Mouse (Mus musculus) cerebellum, adult 2 months (tissue): ENCODE measurements around the gene Rbfox1. TPM values are rescaled to one million over a fixed set of nuclear protein-coding genes. Genes with fewer than 3 reads are reported as not detected.

ENCODE experiments used
- DNase-seq, 2 experiments: peaks; one replicate each; pipeline ENCODE4 v3.0.0; 2021
- H3K27ac ChIP-seq: fragments of 200-500 bp; 2 replicates; pipeline ENCODE4 v1.5.1; 2012; ENCODE audit warnings: low read length, control low read depth, inconsistent platforms; ENCODE audit not compliant: insufficient read depth
- H3K27me3 ChIP-seq: fragments of 200-500 bp; 2 replicates; pipeline ENCODE4 v1.6.1; 2012; ENCODE audit warnings: inconsistent platforms, mild to moderate bottlenecking, low read length, moderate library complexity; ENCODE audit not compliant: control insufficient read depth, insufficient read depth
- H3K4me1 ChIP-seq: fragments of 200-500 bp; 2 replicates; pipeline ENCODE4 v1.6.1; 2011; ENCODE audit warnings: low read length; ENCODE audit not compliant: control insufficient read depth, insufficient read depth
- H3K4me3 ChIP-seq: fragments of 200-500 bp; replicated peaks from 2 replicates; pipeline ENCODE3; 2011; ENCODE audit warnings: mild to moderate bottlenecking, low read depth, low read length, control low read depth; ENCODE audit not compliant: insufficient read depth
- CTCF ChIP-seq: fragments of 200-500 bp; IDR thresholded peaks from 2 replicates; pipeline ENCODE4 v1.5.1; 2011; ENCODE audit warnings: low read depth, mild to moderate bottlenecking, control low read depth, low read length, moderate library complexity, borderline replicate concordance; ENCODE audit not compliant: insufficient read depth
- POLR2A ChIP-seq: fragments of 200-500 bp; IDR thresholded peaks from 2 replicates; pipeline ENCODE4 v1.6.1; 2011; ENCODE audit warnings: low read length, control low read depth, borderline replicate concordance; ENCODE audit not compliant: insufficient read depth
- WGBS: fragments of 180-500 bp; shearing (Covaris S2); methylation state at CpG from one replicate; pipeline ENCODE4 v1.1.7; 2018; 5-methylcytosine and 5-hydroxymethylcytosine counted together
- polyA plus RNA-seq: library from polyadenylated mRNA; depleted of rRNA; stranded (reverse); fragments of >200 nt; gene quantifications from 2 replicates; pipeline ENCODE4 v1.2.3, GENCODE M21; 2012

Gene Rbfox1
- polyA plus RNA-seq, 1 experiment = 132 TPM

- WGBS = 8% methylated on average over 12 of the region's 12 CpGs
- 0 out of 2 replicates have a peak, but pooled peaks cover 3% of the 10 kb centered on the region for H3K4me1 ChIP-seq
- DNase-seq = peak; percentile 29 to 30
- H3K27me3 ChIP-seq = no peaks in the 10 kb centered on the region
- TF ChIP-seq POLR2A = no peak
- TF ChIP-seq CTCF = no peak
- no peak overlapping the region for H3K27ac ChIP-seq
- H3K4me3 ChIP-seq = no peak overlapping the region
These were observed 1534.6 kb downstream of the Rbfox1 start for GRCm38 (mm10) chr16:7419655-7420281.

- no peak for TF ChIP-seq POLR2A
- no peak for TF ChIP-seq CTCF
- Histone ChIP-seq H3K4me1 (no peaks in the 10 kb centered on the region), H3K27me3 (no peaks in the 10 kb centered on the region), H3K4me3 (no peak overlapping the region), H3K27ac (no peak overlapping the region)
- no peak for DNase-seq
- WGBS = 89% methylated on average over 3 of the region's 3 CpGs
These were observed 1540.4 kb downstream of the Rbfox1 start for GRCm38 (mm10) chr16:7425386-7426089.

GRCm38 (mm10) chr16:7433296-7433695 lies 1548.1 kb downstream of the Rbfox1 start:
- WGBS = 91% methylated on average over 6 of the region's 6 CpGs
- TF ChIP-seq POLR2A (no peak), CTCF (no peak)
- Histone ChIP-seq H3K4me1 (no peaks in the 10 kb centered on the region), H3K27me3 (no peaks in the 10 kb centered on the region), H3K4me3 (no peak overlapping the region), H3K27ac (no peak overlapping the region)
- DNase-seq = no peak

GRCm38 (mm10) chr16:7446791-7447290 lies 1561.7 kb downstream of the Rbfox1 start:
- no peaks in the 10 kb centered on the region; the same call in 1 of the 2 replicates for H3K4me1 ChIP-seq
- H3K27ac ChIP-seq = no peak overlapping the region
- no peak for TF ChIP-seq POLR2A
- TF ChIP-seq CTCF = no peak
- WGBS = 84% methylated on average over 1 of the region's 1 CpGs
- no peak for DNase-seq
- H3K27me3 ChIP-seq = no peaks in the 10 kb centered on the region
- H3K4me3 ChIP-seq = no peak overlapping the region

GRCm38 (mm10) chr16:7447718-7448649 lies 1562.8 kb downstream of the Rbfox1 start:
- H3K27ac ChIP-seq = no peak overlapping the region
- TF ChIP-seq CTCF = no peak
- TF ChIP-seq POLR2A = no peak
- 49% methylated on average over 8 of the region's 8 CpGs for WGBS

GRCm38 (mm10) chr16:7451193-7451592 lies 1566.0 kb downstream of the Rbfox1 start:
- WGBS = 8% methylated on average over 3 of the region's 3 CpGs
- no peaks in the 10 kb centered on the region for H3K27me3 ChIP-seq
- peak; percentile 40 to 79 for DNase-seq
- no peak overlapping the region for H3K27ac ChIP-seq
- H3K4me3 ChIP-seq = no peak overlapping the region
- no peak for TF ChIP-seq POLR2A
- H3K4me1 ChIP-seq = no peaks in the 10 kb centered on the region; the same call in 1 of the 2 replicates

More at GRCm38 (mm10) chr16:7447718-7448649, 1562.8 kb downstream of the Rbfox1 start:
- H3K4me3 ChIP-seq = no peak overlapping the region
- H3K4me1 ChIP-seq = no peaks in the 10 kb centered on the region; the same call in 1 of the 2 replicates
- H3K27me3 ChIP-seq = no peaks in the 10 kb centered on the region
- DNase-seq = peak in 1 of 2 experiments; percentile 17

- no peaks in the 10 kb centered on the region for H3K4me1 ChIP-seq
- no peak overlapping the region for H3K4me3 ChIP-seq
- DNase-seq = no peak
- TF ChIP-seq POLR2A (no peak), CTCF (no peak)
- no peaks in the 10 kb centered on the region; the same call in 1 of the 2 replicates for H3K27me3 ChIP-seq
- WGBS = 69% methylated on average over 4 of the region's 4 CpGs
- H3K27ac ChIP-seq = no peak overlapping the region
These were observed 1572.4 kb downstream of the Rbfox1 start for GRCm38 (mm10) chr16:7457571-7457970.
